Mouse (Mus musculus) hindbrain, embryonic 13.5 days (tissue): ENCODE measurements around the gene Fcamr. TPM values are rescaled to one million over a fixed set of nuclear protein-coding genes. Genes with fewer than 3 reads are reported as not detected.

Experiments used
- ATAC-seq: fragments of 200-750 bp; cut with Nextera tagmentation; 2 replicates; pipeline ENCODE4 v1.8.0; 2017; ENCODE audit warnings: moderate TSS enrichment; ENCODE audit not compliant: low FRiP score
- H3K27ac ChIP-seq: fragments of 300-500 bp; sonication (generic); 2 replicates; pipeline ENCODE4 v1.5.1; 2015; ENCODE audit warnings: inconsistent platforms, mild to moderate bottlenecking, moderate library complexity
- H3K27me3 ChIP-seq: fragments of 300-500 bp; sonication (generic); 2 replicates; pipeline ENCODE4 v1.6.1; 2015; ENCODE audit warnings: mild to moderate bottlenecking, inconsistent platforms
- H3K36me3 ChIP-seq: fragments of 300-500 bp; sonication (generic); 2 replicates; pipeline ENCODE4 v1.6.1; 2015; ENCODE audit warnings: mild to moderate bottlenecking, inconsistent platforms
- H3K4me1 ChIP-seq: fragments of 300-500 bp; sonication (generic); replicated peaks from 2 replicates; pipeline ENCODE4 v1.6.1; 2015; ENCODE audit warnings: inconsistent platforms
- H3K4me2 ChIP-seq: fragments of 300-500 bp; sonication (generic); 2 replicates; pipeline ENCODE4 v1.6.1; 2015; ENCODE audit warnings: inconsistent platforms, mild to moderate bottlenecking, moderate library complexity
- H3K4me3 ChIP-seq: fragments of 300-500 bp; sonication (generic); 2 replicates; pipeline ENCODE4 v1.5.1; 2015; ENCODE audit warnings: mild to moderate bottlenecking, inconsistent platforms
- H3K9ac ChIP-seq: fragments of 300-500 bp; sonication (generic); 2 replicates; pipeline ENCODE4 v1.6.1; 2015; ENCODE audit warnings: mild to moderate bottlenecking, inconsistent platforms
- H3K9me3 ChIP-seq: fragments of 300-500 bp; sonication (generic); 2 replicates; pipeline ENCODE4 v1.6.1; 2016; ENCODE audit warnings: inconsistent platforms
- WGBS: fragments of 180-500 bp; shearing (Covaris S2); methylation state at CpG from one replicate; pipeline ENCODE4 v1.1.7; 2015; 5-methylcytosine and 5-hydroxymethylcytosine counted together
- polyA plus RNA-seq: library from polyadenylated mRNA; unstranded; fragments of >200 nt; fragmentation: Nextera tagmentation; extraction: Ambion mirVana; gene quantifications from 2 replicates; pipeline ENCODE4 v1.2.1, GENCODE M21; 2015

Fcamr gene
- polyA plus RNA-seq, 1 experiment from 2014 or later, result not detected

- 38% methylated on average over 4 of the region's 4 CpGs for WGBS
- no peaks in the 10 kb centered on the region for H3K27me3 ChIP-seq
- H3K9ac ChIP-seq, result no peak overlapping the region
- no peaks in the 10 kb centered on the region for H3K4me1 ChIP-seq
- H3K36me3 ChIP-seq, result no peaks in the 10 kb centered on the region
- no peak overlapping the region for H3K4me2 ChIP-seq
- H3K27ac ChIP-seq, result no peak overlapping the region
- H3K4me3 ChIP-seq, result no peak overlapping the region
- H3K9me3 ChIP-seq, result no peaks in the 10 kb centered on the region
- ATAC-seq, result no peak
Measured at GRCm38 (mm10) chr1:130784054-130784453, 16.6 kb upstream of the Fcamr start.

- H3K9ac ChIP-seq, result no peak overlapping the region
- ATAC-seq, result no peak
- 35% methylated on average over 4 of the region's 4 CpGs for WGBS
Measured at GRCm38 (mm10) chr1:130787001-130787400, 13.7 kb upstream of the Fcamr start.

GRCm38 (mm10) chr1:130789512-130790451 is 10.9 kb upstream of the Fcamr start:
- peaks cover 7% of the 10 kb centered on the region; the same call in 1 of the 2 replicates for H3K9me3 ChIP-seq
- no peak overlapping the region for H3K9ac ChIP-seq
- no peak overlapping the region for H3K27ac ChIP-seq
- no peak overlapping the region for H3K4me3 ChIP-seq
- H3K27me3 ChIP-seq, result no peaks in the 10 kb centered on the region
- 0 out of 2 replicates have a peak, but pooled peaks cover 4% of the 10 kb centered on the region for H3K4me1 ChIP-seq
- no peaks in the 10 kb centered on the region for H3K36me3 ChIP-seq
- peak; percentile 61; the same call in 1 of the 2 replicates for ATAC-seq
- H3K4me2 ChIP-seq, result no peak overlapping the region
- WGBS, result 49% methylated on average over 3 of the region's 3 CpGs

More at GRCm38 (mm10) chr1:130787001-130787400, 13.7 kb upstream of the Fcamr start:
- H3K4me2 ChIP-seq, result no peak overlapping the region
- peaks cover under 1% of the 10 kb centered on the region; the same call in 1 of the 2 replicates for H3K9me3 ChIP-seq
- no peak overlapping the region for H3K27ac ChIP-seq
- H3K27me3 ChIP-seq, result no peaks in the 10 kb centered on the region
- no peak overlapping the region for H3K4me3 ChIP-seq
- H3K36me3 ChIP-seq, result no peaks in the 10 kb centered on the region
- H3K4me1 ChIP-seq, result 0 out of 2 replicates have a peak, but pooled peaks cover 4% of the 10 kb centered on the region

- Histone ChIP-seq H3K9me3 (peaks cover 7% of the 10 kb centered on the region; the same call in 1 of the 2 replicates), H3K9ac (no peak overlapping the region), H3K4me2 (no peak overlapping the region), H3K4me1 (no peaks in the 10 kb centered on the region), H3K36me3 (no peaks in the 10 kb centered on the region), H3K27me3 (no peaks in the 10 kb centered on the region), H3K27ac (no peak overlapping the region), H3K4me3 (no peak overlapping the region)
- 77% methylated on average over 2 of the region's 2 CpGs for WGBS
- ATAC-seq, result no peak
Measured at GRCm38 (mm10) chr1:130795331-130795730, 5.4 kb upstream of the Fcamr start.

GRCm38 (mm10) chr1:130796967-130797684 is 3.6 kb upstream of the Fcamr start:
- no peak overlapping the region for H3K27ac ChIP-seq
- WGBS, result 86% methylated on average over 8 of the region's 8 CpGs
- no peak for ATAC-seq

GRCm38 (mm10) chr1:130798037-130798436 is 2.7 kb upstream of the Fcamr start:
- 77% methylated on average over 6 of the region's 6 CpGs for WGBS
- Histone ChIP-seq H3K4me2 (no peak overlapping the region), H3K4me1 (no peaks in the 10 kb centered on the region), H3K27me3 (no peaks in the 10 kb centered on the region), H3K27ac (no peak overlapping the region), H3K4me3 (no peak overlapping the region), H3K9me3 (no peaks in the 10 kb centered on the region), H3K9ac (no peak overlapping the region), H3K36me3 (no peaks in the 10 kb centered on the region)
- no peak for ATAC-seq

More at GRCm38 (mm10) chr1:130796967-130797684, 3.6 kb upstream of the Fcamr start:
- Histone ChIP-seq H3K9ac (no peak overlapping the region), H3K4me3 (no peak overlapping the region), H3K4me1 (no peaks in the 10 kb centered on the region), H3K4me2 (no peak overlapping the region), H3K36me3 (no peaks in the 10 kb centered on the region), H3K9me3 (peaks cover 5% of the 10 kb centered on the region; the same call in 1 of the 2 replicates), H3K27me3 (no peaks in the 10 kb centered on the region)

- no peaks in the 10 kb centered on the region for H3K9me3 ChIP-seq
- WGBS, result 89% methylated on average over 3 of the region's 3 CpGs
- no peak overlapping the region for H3K4me2 ChIP-seq
- H3K27ac ChIP-seq, result no peak overlapping the region
- H3K4me3 ChIP-seq, result no peak overlapping the region
- ATAC-seq, result no peak
- no peaks in the 10 kb centered on the region for H3K27me3 ChIP-seq
- H3K4me1 ChIP-seq, result no peaks in the 10 kb centered on the region
- no peaks in the 10 kb centered on the region for H3K36me3 ChIP-seq
- no peak overlapping the region for H3K9ac ChIP-seq
Measured at GRCm38 (mm10) chr1:130798551-130798950, 2.2 kb upstream of the Fcamr start.

GRCm38 (mm10) chr1:130799399-130799798 is 1.3 kb upstream of the Fcamr start:
- Histone ChIP-seq H3K36me3 (no peaks in the 10 kb centered on the region), H3K4me2 (no peak overlapping the region), H3K27ac (no peak overlapping the region), H3K27me3 (no peaks in the 10 kb centered on the region), H3K9me3 (no peaks in the 10 kb centered on the region), H3K4me3 (no peak overlapping the region), H3K9ac (no peak overlapping the region), H3K4me1 (no peaks in the 10 kb centered on the region)
- no peak for ATAC-seq
- WGBS, result 93% methylated on average over 2 of the region's 2 CpGs

GRCm38 (mm10) chr1:130801511-130801910 is 809 bp downstream of the Fcamr start:
- Histone ChIP-seq H3K9ac (no peak overlapping the region), H3K4me3 (no peak overlapping the region), H3K27ac (no peak overlapping the region), H3K9me3 (no peaks in the 10 kb centered on the region), H3K4me2 (no peak overlapping the region), H3K27me3 (no peaks in the 10 kb centered on the region), H3K36me3 (no peaks in the 10 kb centered on the region), H3K4me1 (no peaks in the 10 kb centered on the region)
- WGBS, result 66% methylated on average over 2 of the region's 2 CpGs
- ATAC-seq, result no peak

GRCm38 (mm10) chr1:130802976-130803375 is 2.3 kb downstream of the Fcamr start:
- Histone ChIP-seq H3K9me3 (no peaks in the 10 kb centered on the region), H3K4me3 (no peak overlapping the region), H3K36me3 (no peaks in the 10 kb centered on the region), H3K4me1 (no peaks in the 10 kb centered on the region), H3K27me3 (no peaks in the 10 kb centered on the region), H3K27ac (no peak overlapping the region), H3K9ac (no peak overlapping the region), H3K4me2 (no peak overlapping the region)
- 62% methylated on average over 6 of the region's 6 CpGs for WGBS
- no peak for ATAC-seq

GRCm38 (mm10) chr1:130804279-130804678 is 3.6 kb downstream of the Fcamr start:
- Histone ChIP-seq H3K4me1 (no peaks in the 10 kb centered on the region), H3K4me3 (no peak overlapping the region), H3K36me3 (no peaks in the 10 kb centered on the region), H3K9ac (no peak overlapping the region), H3K27me3 (no peaks in the 10 kb centered on the region), H3K4me2 (no peak overlapping the region), H3K27ac (no peak overlapping the region), H3K9me3 (no peaks in the 10 kb centered on the region)
- ATAC-seq, result no peak
- WGBS, result 83% methylated on average over 6 of the region's 6 CpGs

GRCm38 (mm10) chr1:130810906-130811305 is 10.2 kb downstream of the Fcamr start:
- Histone ChIP-seq H3K9me3 (no peaks in the 10 kb centered on the region), H3K4me1 (no peaks in the 10 kb centered on the region; the same call in 1 of the 2 replicates), H3K4me2 (no peak overlapping the region), H3K27me3 (no peaks in the 10 kb centered on the region), H3K27ac (no peak overlapping the region), H3K9ac (no peak overlapping the region), H3K36me3 (no peaks in the 10 kb centered on the region), H3K4me3 (no peak overlapping the region)
- 82% methylated on average over 3 of the region's 3 CpGs for WGBS
- no peak for ATAC-seq
